Mouse (Mus musculus) lung, postnatal 0 days (tissue): ENCODE measurements around the gene Pmpcb. TPM values are rescaled to one million over a fixed set of nuclear protein-coding genes. Genes with fewer than 3 reads are reported as not detected.

ENCODE experiments used
- ATAC-seq: fragments of 200-750 bp; cut with Nextera tagmentation; 2 replicates; pipeline ENCODE4 v1.8.0; 2017; ENCODE audit warnings: moderate library complexity
- DNase-seq: peaks from one replicate; pipeline ENCODE4 v3.0.0-alpha.2; 2016; ENCODE audit warnings: low spot score
- H3K27ac ChIP-seq: fragments of 300-500 bp; sonication (generic); 2 replicates; pipeline ENCODE4 v1.5.1; 2014; ENCODE audit warnings: antibody characterized with exemption, mild to moderate bottlenecking, low read length, mixed read lengths
- H3K27me3 ChIP-seq: fragments of 300-500 bp; sonication (generic); replicated peaks from 2 replicates; pipeline ENCODE4 v1.6.1; 2014; ENCODE audit warnings: low read length, mixed read lengths; ENCODE audit not compliant: insufficient read depth
- H3K36me3 ChIP-seq: fragments of 300-500 bp; sonication (generic); 2 replicates; pipeline ENCODE4 v1.6.1; 2014; ENCODE audit warnings: low read length, mixed read lengths; ENCODE audit not compliant: insufficient read depth
- H3K4me1 ChIP-seq: fragments of 300-500 bp; sonication (generic); 2 replicates; pipeline ENCODE4 v1.6.1; 2014; ENCODE audit warnings: antibody characterized with exemption, low read depth, low read length, mixed read lengths; ENCODE audit not compliant: insufficient read depth
- H3K4me2 ChIP-seq: fragments of 300-500 bp; sonication (generic); replicated peaks from 2 replicates; pipeline ENCODE4 v1.6.1; 2014; ENCODE audit warnings: low read depth, mild to moderate bottlenecking, low read length, moderate library complexity, mixed read lengths
- H3K4me3 ChIP-seq: fragments of 300-500 bp; sonication (generic); 2 replicates; pipeline ENCODE4 v1.5.1; 2014; ENCODE audit warnings: low read depth, low read length
- H3K9ac ChIP-seq: fragments of 300-500 bp; sonication (generic); replicated peaks from 2 replicates; pipeline ENCODE4 v1.6.1; 2014; ENCODE audit warnings: low read depth, mild to moderate bottlenecking
- H3K9me3 ChIP-seq: fragments of 300-500 bp; sonication (generic); 2 replicates; pipeline ENCODE4 v1.6.1; 2016; ENCODE audit warnings: low read length, mixed read lengths
- CTCF ChIP-seq: IDR thresholded peaks from 2 replicates; pipeline ENCODE4 v1.5.1; 2016; ENCODE audit warnings: antibody characterized with exemption, mild to moderate bottlenecking
- EP300 ChIP-seq: IDR thresholded peaks from 2 replicates; pipeline ENCODE4 v1.6.1; 2016; ENCODE audit warnings: antibody characterized with exemption, mild to moderate bottlenecking, control low read depth
- WGBS: fragments of 180-500 bp; shearing (Covaris S2); extraction: QIAGEN DNeasy Blood & Tissue Kit; methylation state at CpG from one replicate; pipeline ENCODE4 v1.1.7; 2014; 5-methylcytosine and 5-hydroxymethylcytosine counted together
- polyA plus RNA-seq: library from polyadenylated mRNA; unstranded; fragments of >200 nt; fragmentation: Nextera tagmentation; extraction: Ambion mirVana; gene quantifications from 2 replicates; pipeline ENCODE4 v1.2.1, GENCODE M21; 2015

Pmpcb gene
- polyA plus RNA-seq, 1 experiment from 2014 or later: 41.8 TPM

GRCm38 (mm10) chr5:21736046-21736445, 895 bp upstream of the Pmpcb start:
- TF ChIP-seq CTCF (no peak), EP300 (no peak)
- Histone ChIP-seq H3K9me3 (no peaks in the 10 kb centered on the region), H3K27ac (no peak overlapping the region), H3K4me2 (no peak overlapping the region), H3K9ac (no peak overlapping the region), H3K4me1 (peaks cover 10% of the 10 kb centered on the region; the same call in 1 of the 2 replicates), H3K36me3 (peaks cover 5% of the 10 kb centered on the region; the same call in 1 of the 2 replicates), H3K27me3 (no peaks in the 10 kb centered on the region), H3K4me3 (no peak overlapping the region)
- 88% methylated on average over 11 of the region's 11 CpGs for WGBS
- no peak for DNase-seq
- ATAC-seq: no peak

- Histone ChIP-seq H3K4me2 (peak overlapping the region; percentile 73), H3K9ac (peak overlapping the region; percentile 88), H3K4me3 (peak overlapping the region; percentile 91), H3K27me3 (no peaks in the 10 kb centered on the region), H3K9me3 (no peaks in the 10 kb centered on the region), H3K4me1 (peaks cover 10% of the 10 kb centered on the region; the same call in 1 of the 2 replicates), H3K36me3 (peaks cover 16% of the 10 kb centered on the region; the same call in 1 of the 2 replicates), H3K27ac (no peak overlapping the region)
- peak; percentile 6 for DNase-seq
- WGBS: 12% methylated on average over 10 of the region's 10 CpGs
- no peak for ATAC-seq
- TF ChIP-seq EP300: no peak
- no peak for TF ChIP-seq CTCF
These were observed 679 bp downstream of the Pmpcb start for GRCm38 (mm10) chr5:21737620-21738019.

DNA sequence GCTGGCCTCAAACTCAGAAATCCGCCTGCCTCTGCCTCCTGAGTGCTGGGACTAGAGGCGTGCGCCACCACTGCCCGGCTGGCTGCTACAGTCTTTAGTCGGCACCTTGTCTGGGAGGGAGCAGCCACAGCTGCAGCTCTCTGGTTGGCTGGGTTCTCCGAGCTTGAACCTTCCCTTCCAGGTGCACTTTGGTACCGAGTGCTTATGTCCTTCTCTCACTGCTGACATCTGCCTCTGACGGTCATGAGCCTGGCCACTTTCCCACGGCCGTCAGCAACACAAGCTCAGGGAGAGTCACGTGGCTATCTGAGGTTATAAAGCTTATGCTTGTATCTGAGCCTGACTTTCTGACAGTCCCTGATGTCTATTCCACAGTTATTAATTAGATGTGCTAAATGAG, 2.2 kb downstream of the Pmpcb start:
- WGBS: 87% methylated on average over 11 of the region's 11 CpGs
- no peak overlapping the region for H3K4me3 ChIP-seq
- no peaks in the 10 kb centered on the region for H3K9me3 ChIP-seq
- TF ChIP-seq CTCF (no peak), EP300 (no peak)
- ATAC-seq: no peak
- no peak for DNase-seq
- no peak overlapping the region for H3K9ac ChIP-seq
- no peak overlapping the region for H3K4me2 ChIP-seq
- H3K27ac ChIP-seq: no peak overlapping the region
- no peaks in the 10 kb centered on the region for H3K27me3 ChIP-seq
- peaks cover 29% of the 10 kb centered on the region for H3K36me3 ChIP-seq
- H3K4me1 ChIP-seq: peaks cover 10% of the 10 kb centered on the region; the same call in 1 of the 2 replicates

DNA sequence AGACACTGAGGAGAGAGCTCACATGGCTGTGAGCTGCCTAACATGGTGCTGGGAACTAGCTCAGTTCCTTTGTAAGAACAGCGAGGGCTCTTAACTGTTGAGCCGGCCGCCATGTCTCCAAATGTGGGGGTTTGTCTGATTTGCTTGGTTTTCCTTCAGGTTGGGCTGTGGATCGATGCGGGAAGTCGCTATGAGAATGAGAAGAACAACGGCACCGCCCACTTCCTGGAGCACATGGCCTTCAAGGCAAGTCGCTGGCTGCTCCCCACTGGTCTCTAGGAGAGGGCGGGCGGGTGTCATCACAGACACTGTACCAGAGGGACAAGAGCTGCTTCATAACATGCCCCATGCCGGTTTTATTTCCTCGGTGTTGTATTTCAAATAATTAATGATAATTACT, 2.9 kb downstream of the Pmpcb start:
- H3K9me3 ChIP-seq: no peaks in the 10 kb centered on the region
- H3K4me3 ChIP-seq: no peak overlapping the region
- WGBS: 82% methylated on average over 13 of the region's 13 CpGs
- peaks cover 10% of the 10 kb centered on the region; the same call in 1 of the 2 replicates for H3K4me1 ChIP-seq
- no peak overlapping the region for H3K9ac ChIP-seq
- DNase-seq (no peak), ATAC-seq (no peak)
- no peak overlapping the region for H3K27ac ChIP-seq
- H3K36me3 ChIP-seq: peaks cover 37% of the 10 kb centered on the region
- H3K4me2 ChIP-seq: no peak overlapping the region
- no peak for TF ChIP-seq EP300
- TF ChIP-seq CTCF: no peak
- H3K27me3 ChIP-seq: no peaks in the 10 kb centered on the region

GRCm38 (mm10) chr5:21743606-21744005, 6.7 kb downstream of the Pmpcb start:
- no peaks in the 10 kb centered on the region for H3K27me3 ChIP-seq
- no peak overlapping the region for H3K27ac ChIP-seq
- DNase-seq: no peak
- H3K36me3 ChIP-seq: peaks cover 65% of the 10 kb centered on the region
- H3K4me1 ChIP-seq: no peaks in the 10 kb centered on the region
- H3K4me2 ChIP-seq: no peak overlapping the region
- no peak for TF ChIP-seq EP300
- TF ChIP-seq CTCF: no peak
- H3K9ac ChIP-seq: no peak overlapping the region
- 96% methylated on average over 10 of the region's 10 CpGs for WGBS
- H3K4me3 ChIP-seq: no peak overlapping the region
- no peak for ATAC-seq
- no peaks in the 10 kb centered on the region for H3K9me3 ChIP-seq

- H3K27ac ChIP-seq: no peak overlapping the region
- no peak overlapping the region for H3K9ac ChIP-seq
- no peaks in the 10 kb centered on the region for H3K9me3 ChIP-seq
- no peak for ATAC-seq
- no peaks in the 10 kb centered on the region for H3K4me1 ChIP-seq
- H3K4me2 ChIP-seq: no peak overlapping the region
- H3K36me3 ChIP-seq: peaks cover 67% of the 10 kb centered on the region
- H3K4me3 ChIP-seq: no peak overlapping the region
- TF ChIP-seq EP300: no peak
- TF ChIP-seq CTCF: no peak
- no peaks in the 10 kb centered on the region for H3K27me3 ChIP-seq
- no peak for DNase-seq
These were observed 7.7 kb downstream of the Pmpcb start for GRCm38 (mm10) chr5:21744651-21745050.

DNA sequence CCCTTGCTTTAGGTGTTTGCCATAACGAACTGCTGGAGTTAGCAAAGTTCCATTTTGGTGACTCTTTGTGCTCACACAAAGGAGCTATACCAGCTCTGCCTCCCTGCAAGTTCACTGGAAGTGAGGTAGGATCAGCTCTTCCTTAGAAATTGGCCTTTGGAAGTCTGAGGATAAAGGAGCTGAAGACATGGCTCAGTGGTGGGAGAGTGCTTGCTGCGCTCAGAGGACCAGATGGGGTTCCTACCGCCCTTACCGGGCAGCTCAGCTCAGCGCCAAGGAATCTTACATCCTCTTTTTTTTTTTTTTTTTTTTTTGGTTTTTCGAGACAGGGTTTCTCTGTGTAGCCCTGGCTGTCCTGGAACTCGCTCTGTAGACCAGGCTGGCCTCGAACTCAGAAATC, 9.0 kb downstream of the Pmpcb start:
- no peak for TF ChIP-seq CTCF
- no peak for TF ChIP-seq EP300
- no peak for DNase-seq
- no peak overlapping the region for H3K9ac ChIP-seq
- no peak overlapping the region for H3K4me3 ChIP-seq
- H3K4me1 ChIP-seq: no peaks in the 10 kb centered on the region
- no peak overlapping the region for H3K27ac ChIP-seq
- no peak overlapping the region for H3K4me2 ChIP-seq
- no peaks in the 10 kb centered on the region for H3K9me3 ChIP-seq
- peaks cover 63% of the 10 kb centered on the region for H3K36me3 ChIP-seq
- 88% methylated on average over 7 of the region's 8 CpGs for WGBS
- no peak for ATAC-seq
- no peaks in the 10 kb centered on the region for H3K27me3 ChIP-seq
